Mouse (Mus musculus) forebrain, embryonic 10.5 days (tissue): ENCODE measurements around the gene Tbc1d25. TPM values are rescaled to one million over a fixed set of nuclear protein-coding genes. Genes with fewer than 3 reads are reported as not detected.

Experiments used
- DNase-seq: peaks from one replicate; pipeline ENCODE4 v3.0.0-alpha.2; 2017; ENCODE audit warnings: low spot score; ENCODE audit errors: extremely low spot score
- H3K27ac ChIP-seq: fragments of 300-500 bp; sonication (generic); 2 replicates; pipeline ENCODE4 v1.5.1; 2016; ENCODE audit warnings: mild to moderate bottlenecking
- H3K27me3 ChIP-seq: fragments of 300-500 bp; sonication (generic); 2 replicates; pipeline ENCODE4 v1.6.1; 2016; ENCODE audit warnings: mild to moderate bottlenecking; ENCODE audit not compliant: poor library complexity, severe bottlenecking
- H3K36me3 ChIP-seq: fragments of 300-500 bp; sonication (generic); replicated peaks from 2 replicates; pipeline ENCODE4 v1.6.1; 2016; ENCODE audit warnings: mild to moderate bottlenecking, moderate library complexity
- H3K4me1 ChIP-seq: fragments of 300-500 bp; sonication (generic); 2 replicates; pipeline ENCODE4 v1.6.1; 2016
- H3K4me3 ChIP-seq: fragments of 300-500 bp; sonication (generic); 2 replicates; pipeline ENCODE4 v1.5.1; 2016; ENCODE audit warnings: mild to moderate bottlenecking, moderate library complexity
- H3K9me3 ChIP-seq: fragments of 300-500 bp; sonication (generic); 2 replicates; pipeline ENCODE4 v1.6.1; 2016; ENCODE audit warnings: mild to moderate bottlenecking, moderate library complexity
- WGBS: fragments of 180-500 bp; shearing (Covaris S2); methylation state at CpG from one replicate; pipeline ENCODE4 v1.1.7; 2016; 5-methylcytosine and 5-hydroxymethylcytosine counted together
- polyA plus RNA-seq: library from polyadenylated mRNA; unstranded; fragments of >200 nt; fragmentation: Nextera tagmentation; extraction: Ambion mirVana; gene quantifications from 2 replicates; pipeline ENCODE4 v1.2.1, GENCODE M21; 2016

Tbc1d25 gene
- polyA plus RNA-seq, 1 experiment from 2014 or later: 10.4 TPM

GRCm38 (mm10) chrX:8206015-8206693 lies 30.2 kb upstream of the Tbc1d25 start, which contains the start of gene Porcn:
TSS of gene Porcn (minus strand) at chrX:8206525.
- Histone ChIP-seq H3K27ac (peak within 1 kb of the TSS; percentile 75), H3K4me3 (peak within 1 kb of the TSS; percentile 59), H3K4me1 (peaks cover 4% of the 10 kb centered on the region), H3K36me3 (no peaks in the 10 kb centered on the region), H3K27me3 (peaks cover 6% of the 10 kb centered on the region; the same call in 1 of the 2 replicates), H3K9me3 (peaks cover 13% of the 10 kb centered on the region; the same call in 1 of the 2 replicates)
- peak; percentile 81 for DNase-seq
- WGBS: 12% methylated on average over 43 of the region's 46 CpGs

- WGBS: 31% methylated on average over 7 of the region's 7 CpGs
- H3K9me3 ChIP-seq: peaks cover 13% of the 10 kb centered on the region; the same call in 1 of the 2 replicates
- peaks cover 4% of the 10 kb centered on the region for H3K4me1 ChIP-seq
These were observed 29.6 kb upstream of the Tbc1d25 start for GRCm38 (mm10) chrX:8205551-8205950.

GRCm38 (mm10) chrX:8205088-8205487 lies 29.1 kb upstream of the Tbc1d25 start:
- Histone ChIP-seq H3K4me3 (no peak overlapping the region), H3K27ac (no peak overlapping the region), H3K27me3 (peaks cover 6% of the 10 kb centered on the region; the same call in 1 of the 2 replicates), H3K9me3 (peaks cover 13% of the 10 kb centered on the region; the same call in 1 of the 2 replicates), H3K4me1 (peaks cover 4% of the 10 kb centered on the region), H3K36me3 (no peaks in the 10 kb centered on the region)
- WGBS: 71% methylated on average over 4 of the region's 4 CpGs
- DNase-seq: no peak

More at GRCm38 (mm10) chrX:8205551-8205950, 29.6 kb upstream of the Tbc1d25 start:
- H3K27me3 ChIP-seq: peaks cover 6% of the 10 kb centered on the region; the same call in 1 of the 2 replicates
- no peak for DNase-seq
- H3K36me3 ChIP-seq: no peaks in the 10 kb centered on the region
- peak overlapping the region; percentile 59 for H3K4me3 ChIP-seq
- H3K27ac ChIP-seq: no peak overlapping the region

- Histone ChIP-seq H3K4me1 (peaks cover 4% of the 10 kb centered on the region), H3K36me3 (no peaks in the 10 kb centered on the region), H3K27me3 (peaks cover 6% of the 10 kb centered on the region; the same call in 1 of the 2 replicates), H3K9me3 (peaks cover 13% of the 10 kb centered on the region; the same call in 1 of the 2 replicates), H3K4me3 (no peak overlapping the region), H3K27ac (no peak overlapping the region)
- WGBS: 83% methylated on average over 10 of the region's 10 CpGs
- DNase-seq: no peak
These were observed 28.1 kb upstream of the Tbc1d25 start for GRCm38 (mm10) chrX:8204076-8204475.

GRCm38 (mm10) chrX:8203105-8203504 lies 27.1 kb upstream of the Tbc1d25 start:
- H3K27me3 ChIP-seq: peaks cover 6% of the 10 kb centered on the region; the same call in 1 of the 2 replicates
- H3K4me1 ChIP-seq: peaks cover 4% of the 10 kb centered on the region
- DNase-seq: no peak
- no peak overlapping the region for H3K27ac ChIP-seq
- H3K9me3 ChIP-seq: peaks cover 13% of the 10 kb centered on the region; the same call in 1 of the 2 replicates
- 85% methylated on average over 14 of the region's 14 CpGs for WGBS
- H3K4me3 ChIP-seq: no peak overlapping the region
- no peaks in the 10 kb centered on the region for H3K36me3 ChIP-seq

- DNase-seq: no peak
- no peaks in the 10 kb centered on the region for H3K27me3 ChIP-seq
- no peaks in the 10 kb centered on the region for H3K36me3 ChIP-seq
- 29% methylated on average over 10 of the region's 10 CpGs for WGBS
- H3K4me3 ChIP-seq: peak within 1 kb of the TSS; percentile 58
- H3K4me1 ChIP-seq: no peaks in the 10 kb centered on the region
- no peaks in the 10 kb centered on the region for H3K9me3 ChIP-seq
- peak within 1 kb of the TSS; percentile 88 for H3K27ac ChIP-seq
These were observed 17.4 kb upstream of the Tbc1d25 start, which contains the start of gene Ebp for GRCm38 (mm10) chrX:8193419-8193723. TSS of gene Ebp (minus strand) at chrX:8193512.

GRCm38 (mm10) chrX:8192640-8193418 lies 16.8 kb upstream of the Tbc1d25 start:
- H3K4me3 ChIP-seq: peak overlapping the region; percentile 58
- no peaks in the 10 kb centered on the region for H3K27me3 ChIP-seq
- no peaks in the 10 kb centered on the region for H3K9me3 ChIP-seq
- H3K27ac ChIP-seq: peak overlapping the region; percentile 88
- 15% methylated on average over 38 of the region's 38 CpGs for WGBS
- H3K36me3 ChIP-seq: no peaks in the 10 kb centered on the region
- peak; percentile 77 for DNase-seq
- H3K4me1 ChIP-seq: no peaks in the 10 kb centered on the region

- 14% methylated on average over 13 of the region's 13 CpGs for WGBS
These were observed 16.2 kb upstream of the Tbc1d25 start for GRCm38 (mm10) chrX:8192126-8192639.

GRCm38 (mm10) chrX:8182871-8183540 lies 7.0 kb upstream of the Tbc1d25 start:
- peaks cover 12% of the 10 kb centered on the region; the same call in 1 of the 2 replicates for H3K36me3 ChIP-seq
- no peaks in the 10 kb centered on the region for H3K27me3 ChIP-seq
- no peak overlapping the region for H3K27ac ChIP-seq
- no peak overlapping the region for H3K4me3 ChIP-seq
- no peaks in the 10 kb centered on the region for H3K4me1 ChIP-seq
- no peak for DNase-seq
- 18% methylated on average over 7 of the region's 7 CpGs for whole genome bisulfite sequencing
- H3K9me3 ChIP-seq: no peaks in the 10 kb centered on the region

More at GRCm38 (mm10) chrX:8192126-8192639, 16.2 kb upstream of the Tbc1d25 start:
- H3K27ac ChIP-seq: peak overlapping the region; percentile 88
- H3K4me1 ChIP-seq: no peaks in the 10 kb centered on the region
- no peaks in the 10 kb centered on the region for H3K9me3 ChIP-seq
- no peaks in the 10 kb centered on the region for H3K27me3 ChIP-seq
- H3K36me3 ChIP-seq: no peaks in the 10 kb centered on the region
- DNase-seq: no peak
- peak overlapping the region; percentile 58 for H3K4me3 ChIP-seq

GRCm38 (mm10) chrX:8179646-8180045 lies 3.7 kb upstream of the Tbc1d25 start:
- peaks cover 5% of the 10 kb centered on the region; the same call in 1 of the 2 replicates for H3K9me3 ChIP-seq
- WGBS: 95% methylated on average over 5 of the region's 5 CpGs
- peaks cover 6% of the 10 kb centered on the region; the same call in 1 of the 2 replicates for H3K4me1 ChIP-seq
- H3K36me3 ChIP-seq: no peaks in the 10 kb centered on the region
- no peak overlapping the region for H3K27ac ChIP-seq
- DNase-seq: no peak
- H3K27me3 ChIP-seq: no peaks in the 10 kb centered on the region
- H3K4me3 ChIP-seq: no peak overlapping the region

GRCm38 (mm10) chrX:8178871-8179270 lies 2.9 kb upstream of the Tbc1d25 start:
- WGBS: 100% methylated on average over 2 of the region's 2 CpGs
- Histone ChIP-seq H3K36me3 (no peaks in the 10 kb centered on the region), H3K4me3 (no peak overlapping the region), H3K27me3 (no peaks in the 10 kb centered on the region), H3K4me1 (peaks cover 7% of the 10 kb centered on the region; the same call in 1 of the 2 replicates), H3K27ac (no peak overlapping the region), H3K9me3 (peaks cover 5% of the 10 kb centered on the region; the same call in 1 of the 2 replicates)
- no peak for DNase-seq

GRCm38 (mm10) chrX:8175169-8175503 lies 845 bp downstream of the Tbc1d25 start:
- Histone ChIP-seq H3K9me3 (peaks cover 5% of the 10 kb centered on the region; the same call in 1 of the 2 replicates), H3K27me3 (no peaks in the 10 kb centered on the region), H3K4me3 (peak overlapping the region; percentile 65), H3K4me1 (peaks cover 7% of the 10 kb centered on the region; the same call in 1 of the 2 replicates), H3K36me3 (peaks cover 16% of the 10 kb centered on the region), H3K27ac (peak overlapping the region; percentile 84)
- 17% methylated on average over 4 of the region's 4 CpGs for WGBS
- DNase-seq: no peak
